Mouse (Mus musculus): Measurements from ENCODE around the gene Gpalpp1. TPM values are rescaled to one million over a fixed set of nuclear protein-coding genes. Genes with fewer than 3 reads are reported as not detected.

Gpalpp1 gene
- total and polyA plus RNA-seq, 3 experiments, result 12.9 to 25.2 (median 20.2) TPM

GRCm38 (mm10) chr14:76121901-76122662, 11.5 kb upstream of the Gpalpp1 start (continued):
- TF ChIP-seq CTCF (conservative IDR thresholded peaks at IDR 0.05 in 1 of 2, IDR thresholded peaks at IDR 0.05 in 1 of 2; ENCODE audit: low read depth in 2 of 2, low read length in 2 of 2) (peak; percentile 71 to 78), ZC3H11A (IDR thresholded peaks at IDR 0.05; ENCODE audit: low read depth, low read length) (no peak)

- Histone ChIP-seq H3K27ac (ENCODE audit: insufficient read depth, low read depth) (no peak overlapping the region), H3K79me2 (replicated peaks; ENCODE audit: control insufficient read depth, extremely low read depth, insufficient read depth, poor library complexity, severe bottlenecking) (peaks cover 23% of the 10 kb centered on the region), H3K36me3 (replicated peaks in 1 of 2; ENCODE audit: control insufficient read depth in 1 of 2, insufficient read depth in 1 of 2, low read length in 1 of 2) (peaks cover 76 to 98% of the 10 kb centered on the region in 2 experiments), H3K9ac (ENCODE audit: insufficient read depth, low read depth) (no peak overlapping the region), H3K4me1 (ENCODE audit: control insufficient read depth in 1 of 2, insufficient read depth in 2 of 2) (no peaks in the 10 kb centered on the region; a peak in 1 of 4 replicates), H3K9me3 (replicated peaks; ENCODE audit: low read length) (no peaks in the 10 kb centered on the region), H3K4me3 (replicated peaks in 1 of 3; ENCODE audit: low read depth in 2 of 3, low read length in 2 of 3, poor library complexity in 1 of 3) (no peak overlapping the region), H3K4me2 (ENCODE audit: insufficient read depth, low read depth, poor library complexity, severe bottlenecking) (no peak overlapping the region), H3K27me3 (replicated peaks) (no peaks in the 10 kb centered on the region)
- no peak for TF ChIP-seq E2F4 (IDR thresholded peaks at IDR 0.05; ENCODE audit: insufficient replicate concordance, low read depth, low read length)
- no peak for DNase-seq (ENCODE audit: extremely low read depth)
- dilution Hi-C loops (cut with MboI; ENCODE audit: extremely low pct_ligation_motif_present, extremely low pct_unique_long_range_greater_than_20kb, low sequenced_read_pairs), result no loop called here
- in situ Hi-C loops (cut with MboI; ENCODE audit: low pct_ligation_motif_present, low pct_unique_long_range_greater_than_20kb, low sequenced_read_pairs), result no loop called here
Observed at GRCm38 (mm10) chr14:76120472-76120871, 9.9 kb upstream of the Gpalpp1 start.

- DNase-seq (ENCODE audit: extremely low read depth), result peak; percentile 24
- no peak overlapping the region for H3K4me2 ChIP-seq (ENCODE audit: insufficient read depth, low read depth, poor library complexity, severe bottlenecking)
- no peak overlapping the region for H3K4me3 ChIP-seq (replicated peaks in 1 of 3; ENCODE audit: low read depth in 2 of 3, low read length in 2 of 3, poor library complexity in 1 of 3)
- peaks cover 3 to 14% of the 10 kb centered on the region in 2 experiments; a peak in 3 of 4 replicates for H3K4me1 ChIP-seq (ENCODE audit: control insufficient read depth in 1 of 2, insufficient read depth in 2 of 2)
- peaks cover 19% of the 10 kb centered on the region for H3K79me2 ChIP-seq (replicated peaks; ENCODE audit: control insufficient read depth, extremely low read depth, insufficient read depth, poor library complexity, severe bottlenecking)
- H3K27me3 ChIP-seq (replicated peaks), result no peaks in the 10 kb centered on the region
- peaks cover 71 to 98% of the 10 kb centered on the region in 2 experiments for H3K36me3 ChIP-seq (replicated peaks in 1 of 2; ENCODE audit: control insufficient read depth in 1 of 2, insufficient read depth in 1 of 2, low read length in 1 of 2)
- H3K27ac ChIP-seq (ENCODE audit: insufficient read depth, low read depth), result no peak overlapping the region
- TF ChIP-seq ZMIZ1 (IDR thresholded peaks at IDR 0.05; ENCODE audit: low read depth, low read length), result no peak
- peak in 1 of 2 experiments; percentile 50; a peak in 2 of 4 replicates for TF ChIP-seq CTCF (conservative IDR thresholded peaks at IDR 0.05 in 1 of 2, IDR thresholded peaks at IDR 0.05 in 1 of 2; ENCODE audit: low read depth in 2 of 2, low read length in 2 of 2)
- TF ChIP-seq SMC3 (IDR thresholded peaks at IDR 0.05; ENCODE audit: low read depth, low read length), result peak; percentile 25
- peak; percentile 21 for TF ChIP-seq RAD21 (IDR thresholded peaks at IDR 0.05; ENCODE audit: low read depth, low read length)
- dilution Hi-C loops (cut with MboI; ENCODE audit: extremely low pct_ligation_motif_present, extremely low pct_unique_long_range_greater_than_20kb, low sequenced_read_pairs), result no loop called here
- no peak overlapping the region for H3K9ac ChIP-seq (ENCODE audit: insufficient read depth, low read depth)
- no peaks in the 10 kb centered on the region for H3K9me3 ChIP-seq (replicated peaks; ENCODE audit: low read length)
- in situ Hi-C loops (cut with MboI; ENCODE audit: low pct_ligation_motif_present, low pct_unique_long_range_greater_than_20kb, low sequenced_read_pairs), result no loop called here
Observed at GRCm38 (mm10) chr14:76118963-76119362, 8.4 kb upstream of the Gpalpp1 start.

- H3K36me3 ChIP-seq (replicated peaks in 1 of 2; ENCODE audit: control insufficient read depth in 1 of 2, insufficient read depth in 1 of 2, low read length in 1 of 2), result peaks cover 51 to 73% of the 10 kb centered on the region in 2 experiments
- H3K9ac ChIP-seq (ENCODE audit: insufficient read depth, low read depth), result no peak overlapping the region
- dilution Hi-C loops (cut with MboI; ENCODE audit: extremely low pct_ligation_motif_present, extremely low pct_unique_long_range_greater_than_20kb, low sequenced_read_pairs) (no loop called here), in situ Hi-C loops (cut with MboI; ENCODE audit: low pct_ligation_motif_present, low pct_unique_long_range_greater_than_20kb, low sequenced_read_pairs) (no loop called here)
- H3K4me1 ChIP-seq (ENCODE audit: control insufficient read depth in 1 of 2, insufficient read depth in 2 of 2), result peaks cover 3 to 30% of the 10 kb centered on the region in 2 experiments; a peak in 3 of 4 replicates
- no peak overlapping the region for H3K27ac ChIP-seq (ENCODE audit: insufficient read depth, low read depth)
- H3K4me3 ChIP-seq (replicated peaks in 1 of 3; ENCODE audit: low read depth in 2 of 3, low read length in 2 of 3, poor library complexity in 1 of 3), result no peak overlapping the region
- no peaks in the 10 kb centered on the region for H3K9me3 ChIP-seq (replicated peaks; ENCODE audit: low read length)
- TF ChIP-seq IRF4 (IDR thresholded peaks at IDR 0.05; ENCODE audit: low read depth, low read length) (no peak), EP300 (IDR thresholded peaks at IDR 0.05; ENCODE audit: low read length) (no peak), ZC3H11A (IDR thresholded peaks at IDR 0.05; ENCODE audit: low read depth, low read length) (no peak), E2F4 (IDR thresholded peaks at IDR 0.05; ENCODE audit: insufficient replicate concordance, low read depth, low read length) (no peak), BHLHE40 (IDR thresholded peaks at IDR 0.05; ENCODE audit: low read depth, low read length) (no peak), POLR2A (IDR thresholded peaks at IDR 0.05; ENCODE audit: low read depth, low read length) (no peak), NRF1 (IDR thresholded peaks at IDR 0.05; ENCODE audit: low read depth, low read length) (no peak), TCF12 (IDR thresholded peaks at IDR 0.05; ENCODE audit: low read depth, low read length) (no peak), CTCF (conservative IDR thresholded peaks at IDR 0.05 in 1 of 2, IDR thresholded peaks at IDR 0.05 in 1 of 2; ENCODE audit: low read depth in 2 of 2, low read length in 2 of 2) (no peak), GABPA (IDR thresholded peaks at IDR 0.05; ENCODE audit: insufficient replicate concordance, low read depth, low read length) (no peak), RCOR1 (conservative IDR thresholded peaks at IDR 0.05; ENCODE audit: low read depth, low read length) (no peak), USF2 (conservative IDR thresholded peaks at IDR 0.05; ENCODE audit: low read depth, low read length) (no peak), SMC3 (IDR thresholded peaks at IDR 0.05; ENCODE audit: low read depth, low read length) (no peak), ETS1 (conservative IDR thresholded peaks at IDR 0.05; ENCODE audit: low read depth, low read length) (no peak), POLR2AphosphoS2 (IDR thresholded peaks at IDR 0.05; ENCODE audit: low read depth, low read length) (no peak), CHD2 (IDR thresholded peaks at IDR 0.05; ENCODE audit: low read length) (no peak), MAFK (IDR thresholded peaks at IDR 0.05; ENCODE audit: insufficient replicate concordance, low read length) (no peak), NELFE (IDR thresholded peaks at IDR 0.05; ENCODE audit: low read depth, low read length) (no peak), MYC (IDR thresholded peaks at IDR 0.05; ENCODE audit: low read depth, low read length) (no peak), TBP (conservative IDR thresholded peaks at IDR 0.05; ENCODE audit: low read depth, low read length) (no peak)
- no peaks in the 10 kb centered on the region for H3K27me3 ChIP-seq (replicated peaks)
- H3K4me2 ChIP-seq (ENCODE audit: insufficient read depth, low read depth, poor library complexity, severe bottlenecking), result no peak overlapping the region
- peaks cover 31% of the 10 kb centered on the region for H3K79me2 ChIP-seq (replicated peaks; ENCODE audit: control insufficient read depth, extremely low read depth, insufficient read depth, poor library complexity, severe bottlenecking)
- DNase-seq (ENCODE audit: extremely low read depth), result no peak
Observed at GRCm38 (mm10) chr14:76115744-76116143, 5.2 kb upstream of the Gpalpp1 start.
